17 mouse cellular contexts compared by ENCODE assay signal in the genomic region with DNA sequence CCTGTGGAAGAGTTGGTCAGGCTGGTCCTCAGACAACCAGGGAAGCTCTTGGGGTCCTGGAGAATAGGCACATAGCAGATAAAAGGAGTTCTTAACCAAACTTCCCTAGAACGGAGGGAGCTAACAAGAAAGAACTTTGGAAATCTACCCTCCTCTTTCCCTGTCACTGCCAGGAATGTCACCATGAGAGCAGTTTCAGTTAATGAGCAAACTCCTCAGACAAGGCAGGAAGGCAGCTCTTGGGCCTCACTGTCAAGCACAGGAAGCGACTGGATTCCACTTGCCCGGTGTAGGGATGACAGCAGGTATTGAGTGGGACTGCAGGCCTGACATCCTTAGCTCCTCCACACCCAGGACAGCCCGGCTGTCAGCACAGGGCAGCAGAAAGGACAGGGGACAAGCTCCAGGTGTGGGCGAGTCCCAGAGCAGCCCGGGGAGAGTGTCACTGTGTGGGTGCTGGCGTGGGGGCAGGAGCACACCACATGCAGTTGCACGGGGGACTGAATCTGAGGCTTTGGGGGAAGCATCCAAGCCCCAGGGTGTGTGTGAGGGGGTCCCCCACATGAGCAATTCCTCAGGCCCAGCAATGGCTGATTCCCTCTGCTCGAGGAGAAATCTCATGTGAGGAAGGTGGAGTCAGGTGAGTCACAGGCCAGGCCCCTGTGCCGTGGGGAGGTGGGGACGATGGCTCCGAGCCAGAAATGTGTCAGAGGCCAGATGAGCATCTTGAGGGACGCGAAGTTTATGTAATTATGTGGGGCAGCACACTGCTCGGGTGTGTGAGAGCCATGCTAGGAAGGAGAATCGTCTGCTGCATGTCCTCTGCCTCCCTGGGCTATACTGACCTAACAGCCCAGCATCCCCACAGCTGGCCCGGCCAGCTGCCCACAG. TPM values are rescaled to one million over a fixed set of nuclear protein-coding genes. Genes with fewer than 3 reads are reported as not detected.
DNase-seq lines count a peak whose midpoint lies in the region; ATAC-seq and TF ChIP-seq lines count a peak whose summit lies in the region.
"Had no signal": no experiment of that assay in that cellular context is flagged by ENCODE, and none has a peak within 500 bp of the region (broad histone marks: within the 10 kb centered on the region; RNA-seq: fewer than 3 reads in every experiment).

No protein-coding gene starts in this region.

- H3K9ac ChIP-seq in kidney, embryonic 15.5 days = no peak overlapping the region
- H3K9ac ChIP-seq in lung, postnatal 0 days (replicated peaks; ENCODE audit: low read depth) = no peak overlapping the region

- TF ChIP-seq EP300 in lung, postnatal 0 days (IDR thresholded peaks at IDR 0.05) = no peak; the same call in 1 of the 2 replicates

- TF ChIP-seq CTCF in lung, postnatal 0 days (IDR thresholded peaks at IDR 0.05) = no peak

- H3K36me3 ChIP-seq in kidney, embryonic 15.5 days = no peaks in the 10 kb centered on the region
- no peaks in the 10 kb centered on the region for H3K36me3 ChIP-seq in lung, postnatal 0 days (ENCODE audit: insufficient read depth, low read length)

- H3K9me3 ChIP-seq in kidney, embryonic 15.5 days (replicated peaks) = no peaks in the 10 kb centered on the region
- no peaks in the 10 kb centered on the region; the same call in 1 of the 2 replicates for H3K9me3 ChIP-seq in lung, postnatal 0 days (ENCODE audit: low read length)

- no peak for DNase-seq in kidney, postnatal 14 days
- peak; percentile 69 to 81 for DNase-seq in urinary bladder, adult 18-20 months (ENCODE audit: low spot score in 2 of 2)
- no peak for DNase-seq in urinary bladder, adult 2 months (ENCODE audit: low spot score)
- DNase-seq in lung, postnatal 0 days (ENCODE audit: low spot score) = peak; percentile 77
- DNase-seq in frontal cortex, postnatal 36 days (ENCODE audit: low spot score in 2 of 2) = no peak
- no peak for DNase-seq in spleen, postnatal 4 days (ENCODE audit: low spot score in 2 of 2)
- DNase-seq in heart, adult 11 months = no peak
- DNase-seq: adrenal gland, postnatal 36 days; B cell, adult 2 months; cerebellum, adult 11 months; heart, adult 2 months; heart, postnatal 10 days; thymus, postnatal 4 days had no signal

- peak; percentile 58 for ATAC-seq in kidney, embryonic 15.5 days (replicated peaks; ENCODE audit: low FRiP score)
- ATAC-seq in lung, postnatal 0 days = peak; percentile 62
- ATAC-seq: hindbrain, postnatal 0 days had no signal

- H3K4me3 ChIP-seq in kidney, embryonic 15.5 days (replicated peaks) = no peak overlapping the region
- no peak overlapping the region for H3K4me3 ChIP-seq in lung, postnatal 0 days (ENCODE audit: low read depth, low read length)
- H3K4me3 ChIP-seq: erythroblast, embryonic 14.5 days; heart, adult 2 months; myocyte had no signal

- 57% methylated on average over 17 of the region's 17 CpGs for WGBS in kidney, embryonic 15.5 days
- 29% methylated on average over 17 of the region's 17 CpGs for WGBS in lung, postnatal 0 days

- H3K27ac ChIP-seq in kidney, embryonic 15.5 days = no peak overlapping the region
- H3K27ac ChIP-seq in lung, postnatal 0 days (ENCODE audit: low read length) = peak overlapping the region; percentile 79
- H3K27ac ChIP-seq: heart, adult 2 months; hindbrain, postnatal 0 days had no signal

- H3K4me1 ChIP-seq in kidney, embryonic 15.5 days = peaks cover 11% of the 10 kb centered on the region; the same call in 1 of the 2 replicates
- H3K4me1 ChIP-seq in lung, postnatal 0 days (ENCODE audit: insufficient read depth, low read depth, low read length) = peaks cover 8% of the 10 kb centered on the region; the same call in 1 of the 2 replicates

- peaks cover 37% of the 10 kb centered on the region for H3K27me3 ChIP-seq in kidney, embryonic 15.5 days
- no peaks in the 10 kb centered on the region for H3K27me3 ChIP-seq in lung, postnatal 0 days (replicated peaks; ENCODE audit: insufficient read depth, low read length)

- no peak overlapping the region for H3K4me2 ChIP-seq in kidney, embryonic 15.5 days
- H3K4me2 ChIP-seq in lung, postnatal 0 days (replicated peaks; ENCODE audit: low read depth, low read length) = no peak overlapping the region

RNA-seq across cellular contexts. Expression of a gene that starts 9.8 kb away (rescaled TPM):
- polyA plus RNA-seq in kidney, embryonic 15.5 days (2015; fragmentation: Nextera tagmentation; extraction: Ambion mirVana) = 1.3 and 1.5 TPM in 2 replicates
- 28.5 and 31.0 TPM in 2 replicates for polyA plus RNA-seq in urinary bladder, adult 2 months (2012; rRNA removed)
- polyA plus RNA-seq in lung, postnatal 0 days (2015; fragmentation: Nextera tagmentation; extraction: Ambion mirVana) = 28.9 and 29.8 TPM in 2 replicates

RNA-seq across cellular contexts. Expression of a gene that starts 57.3 kb away (rescaled TPM):
- polyA plus RNA-seq in kidney, embryonic 15.5 days (2015; fragmentation: Nextera tagmentation; extraction: Ambion mirVana) = 1.1 and 2.4 TPM in 2 replicates
- polyA plus RNA-seq in urinary bladder, adult 2 months (2012; rRNA removed) = 3.7 and 7.7 TPM in 2 replicates
- 20.1 and 21.7 TPM in 2 replicates for polyA plus RNA-seq in lung, postnatal 0 days (2015; fragmentation: Nextera tagmentation; extraction: Ambion mirVana)
- polyA plus RNA-seq: erythroblast, embryonic 14.5 days; myocyte had no signal

Comparison
In these comparisons a context has a peak if more than half of its experiments do, and no peak if none do; other contexts are left out.
1. DNase-seq: peak in urinary bladder, adult 18-20 months (2 of 2) and lung, postnatal 0 days (single experiment); none in kidney, postnatal 14 days (single experiment), urinary bladder, adult 2 months (single experiment), frontal cortex, postnatal 36 days (0 of 2), spleen, postnatal 4 days (0 of 2) and heart, adult 11 months (single experiment).
2. RNA of a gene that starts 9.8 kb away (polyA plus RNA-seq): 28.5 to 31.0 TPM in urinary bladder, adult 2 months and 28.9 to 29.8 TPM in lung, postnatal 0 days; 1.3 to 1.5 TPM in kidney, embryonic 15.5 days; every median in the first group is over 10 times any median in the second.